Mouse (Mus musculus) hindbrain, embryonic 15.5 days (tissue): ENCODE data around the gene Gm11020. TPM values are rescaled to one million over a fixed set of nuclear protein-coding genes. Genes with fewer than 3 reads are reported as not detected.

Experiments
- ATAC-seq: fragments of 200-750 bp; cut with Nextera tagmentation; 2 replicates; pipeline ENCODE4 v1.8.0; 2017; ENCODE audit warnings: low read depth, moderate number of reproducible peaks, moderate TSS enrichment; ENCODE audit not compliant: low FRiP score
- H3K27ac ChIP-seq: fragments of 300-500 bp; sonication (generic); replicated peaks from 2 replicates; pipeline ENCODE4 v1.5.1; 2015; ENCODE audit warnings: mild to moderate bottlenecking, inconsistent platforms
- H3K27me3 ChIP-seq: fragments of 300-500 bp; sonication (generic); 2 replicates; pipeline ENCODE4 v1.6.1; 2015; ENCODE audit warnings: control low read depth, inconsistent platforms
- H3K36me3 ChIP-seq: fragments of 300-500 bp; sonication (generic); 2 replicates; pipeline ENCODE4 v1.6.1; 2015; ENCODE audit warnings: control low read depth, inconsistent platforms
- H3K4me1 ChIP-seq: fragments of 300-500 bp; sonication (generic); replicated peaks from 2 replicates; pipeline ENCODE4 v1.6.1; 2015; ENCODE audit warnings: control low read depth, inconsistent platforms
- H3K4me2 ChIP-seq: fragments of 300-500 bp; sonication (generic); 2 replicates; pipeline ENCODE4 v1.6.1; 2015; ENCODE audit warnings: moderate library complexity, mild to moderate bottlenecking, inconsistent platforms
- H3K4me3 ChIP-seq: fragments of 300-500 bp; sonication (generic); 2 replicates; pipeline ENCODE4 v1.5.1; 2015; ENCODE audit warnings: mild to moderate bottlenecking, inconsistent platforms
- H3K9ac ChIP-seq: fragments of 300-500 bp; sonication (generic); 2 replicates; pipeline ENCODE4 v1.6.1; 2015; ENCODE audit warnings: inconsistent platforms
- H3K9me3 ChIP-seq: fragments of 300-500 bp; sonication (generic); 2 replicates; pipeline ENCODE4 v1.6.1; 2016; ENCODE audit warnings: control low read depth, inconsistent platforms
- WGBS: fragments of 180-500 bp; shearing (Covaris S2); methylation state at CpG from one replicate; pipeline ENCODE4 v1.1.7; 2015; 5-methylcytosine and 5-hydroxymethylcytosine counted together
- polyA plus RNA-seq: library from polyadenylated mRNA; unstranded; fragments of >200 nt; fragmentation: Nextera tagmentation; extraction: Ambion mirVana; gene quantifications from 2 replicates; pipeline ENCODE4 v1.2.1, GENCODE M21; 2015

The Gm11020 gene
- polyA plus RNA-seq, 1 experiment from 2014 or later, result not detected

- no peak for ATAC-seq
- no peak overlapping the region for H3K4me2 ChIP-seq
- H3K9me3 ChIP-seq, result no peaks in the 10 kb centered on the region
- H3K9ac ChIP-seq, result no peak overlapping the region
- H3K27ac ChIP-seq, result no peak overlapping the region
- H3K27me3 ChIP-seq, result no peaks in the 10 kb centered on the region
- H3K4me3 ChIP-seq, result no peak overlapping the region
- 76% methylated on average over 5 of the region's 5 CpGs for WGBS
- H3K36me3 ChIP-seq, result no peaks in the 10 kb centered on the region
- H3K4me1 ChIP-seq, result no peaks in the 10 kb centered on the region
Measured at GRCm38 (mm10) chr8:104333786-104334185, 12.4 kb downstream of the Gm11020 start.

DNA sequence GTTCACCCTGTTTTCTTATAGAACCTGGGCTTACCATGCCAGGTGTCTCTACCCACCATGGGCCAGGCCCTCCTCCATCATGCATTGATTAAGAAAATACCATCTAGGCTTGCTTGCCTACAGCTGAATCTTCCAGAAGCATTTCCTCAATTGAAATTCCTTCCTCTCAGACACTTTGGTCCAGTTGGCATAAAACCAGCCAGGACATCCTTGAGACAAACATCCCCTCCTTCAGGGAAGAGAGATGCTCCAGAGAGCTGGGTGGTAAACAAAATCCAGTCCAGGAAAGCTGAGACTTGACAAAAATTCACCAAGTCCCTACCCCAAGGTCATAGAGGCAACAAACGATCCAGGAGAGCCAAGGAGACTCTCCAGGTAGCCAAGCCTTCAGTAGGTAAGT lies 12.8 kb downstream of the Gm11020 start:
- H3K36me3 ChIP-seq, result no peaks in the 10 kb centered on the region
- no peak overlapping the region for H3K4me3 ChIP-seq
- no peak overlapping the region for H3K27ac ChIP-seq
- no peak overlapping the region for H3K4me2 ChIP-seq
- no peak for ATAC-seq
- no peaks in the 10 kb centered on the region for H3K4me1 ChIP-seq
- H3K9me3 ChIP-seq, result no peaks in the 10 kb centered on the region
- H3K9ac ChIP-seq, result no peak overlapping the region
- H3K27me3 ChIP-seq, result no peaks in the 10 kb centered on the region
- 78% methylated on average over 1 of the region's 1 CpGs for WGBS

- ATAC-seq, result no peak
- no peaks in the 10 kb centered on the region for H3K36me3 ChIP-seq
- H3K4me2 ChIP-seq, result no peak overlapping the region
- peaks cover 18% of the 10 kb centered on the region for H3K4me1 ChIP-seq
- WGBS, result 91% methylated on average over 1 of the region's 1 CpGs
- no peaks in the 10 kb centered on the region for H3K27me3 ChIP-seq
- no peak overlapping the region for H3K9ac ChIP-seq
- no peaks in the 10 kb centered on the region for H3K9me3 ChIP-seq
- no peak overlapping the region for H3K4me3 ChIP-seq
- no peak overlapping the region for H3K27ac ChIP-seq
Measured at GRCm38 (mm10) chr8:104336806-104337205, 15.4 kb downstream of the Gm11020 start.

GRCm38 (mm10) chr8:104337890-104338289 lies 16.5 kb downstream of the Gm11020 start:
- Histone ChIP-seq H3K4me3 (no peak overlapping the region), H3K36me3 (no peaks in the 10 kb centered on the region), H3K27me3 (no peaks in the 10 kb centered on the region), H3K9ac (no peak overlapping the region), H3K9me3 (no peaks in the 10 kb centered on the region), H3K4me1 (peaks cover 18% of the 10 kb centered on the region), H3K27ac (no peak overlapping the region), H3K4me2 (no peak overlapping the region)
- 48% methylated on average over 3 of the region's 3 CpGs for WGBS
- no peak for ATAC-seq

DNA sequence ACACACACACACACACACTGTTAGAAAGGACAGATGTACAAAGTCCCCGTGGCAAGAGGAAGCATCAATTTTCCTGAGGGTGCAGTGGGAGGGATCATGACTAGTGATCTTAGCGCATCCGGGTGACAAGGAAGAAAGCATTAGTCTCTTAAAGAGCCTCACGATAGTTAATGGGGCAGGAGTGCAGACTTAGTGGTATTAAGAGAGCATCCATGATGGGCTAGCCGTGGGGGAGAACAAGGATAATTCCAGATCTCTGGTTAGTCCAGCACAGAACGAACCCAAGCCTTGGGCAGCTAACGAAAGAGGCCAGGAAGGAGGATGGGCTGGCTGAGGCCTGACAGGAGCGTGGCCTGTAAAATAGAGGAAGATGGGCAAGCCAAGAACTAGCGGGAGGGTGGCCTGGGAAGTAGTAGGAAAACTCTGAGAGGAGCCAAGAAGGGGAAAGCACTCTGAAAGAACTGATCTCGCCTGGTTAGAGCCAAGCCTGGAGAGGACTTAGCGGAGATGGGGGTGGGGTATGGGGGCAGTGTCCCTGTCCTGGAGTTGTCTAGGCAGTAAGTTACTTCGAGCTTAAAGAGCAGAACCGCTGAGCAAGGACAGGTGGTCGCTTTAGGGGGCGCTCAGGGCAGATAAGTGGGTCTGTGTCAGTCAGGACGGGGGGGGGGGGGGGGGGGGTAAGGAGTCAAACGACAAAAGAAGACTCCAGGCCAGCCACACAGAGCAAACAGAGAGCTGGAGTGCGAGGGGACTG lies 18.0 kb downstream of the Gm11020 start, which contains the start of gene Cmtm3:
Gene Cmtm3, plus strand, starts transcription at position 182 of the 754 bp plus-strand sequence.
- Histone ChIP-seq H3K36me3 (no peaks in the 10 kb centered on the region), H3K9ac (peak within 1 kb of the TSS; percentile 56), H3K9me3 (no peaks in the 10 kb centered on the region), H3K27me3 (no peaks in the 10 kb centered on the region), H3K27ac (peak within 1 kb of the TSS; percentile 12; the same call in 1 of the 2 replicates), H3K4me1 (peaks cover 18% of the 10 kb centered on the region), H3K4me3 (peak within 1 kb of the TSS; percentile 53), H3K4me2 (peak within 1 kb of the TSS; percentile 73)
- WGBS, result 18% methylated on average over 15 of the region's 18 CpGs
- ATAC-seq, result no peak

- Histone ChIP-seq H3K9ac (peak overlapping the region; percentile 56), H3K36me3 (no peaks in the 10 kb centered on the region), H3K4me2 (peak overlapping the region; percentile 73), H3K27ac (0 out of 2 replicates have a peak overlapping the region, but pooled peaks have one; percentile 12), H3K4me1 (peaks cover 18% of the 10 kb centered on the region), H3K9me3 (no peaks in the 10 kb centered on the region), H3K4me3 (peak overlapping the region; percentile 53), H3K27me3 (no peaks in the 10 kb centered on the region)
- ATAC-seq, result no peak; the same call in 1 of the 2 replicates
- 0% methylated on average over 6 of the region's 6 CpGs for WGBS
Measured at GRCm38 (mm10) chr8:104339983-104340232, 18.5 kb downstream of the Gm11020 start.

GRCm38 (mm10) chr8:104340233-104341105 lies 19.1 kb downstream of the Gm11020 start:
- Histone ChIP-seq H3K4me3 (peak overlapping the region; percentile 53), H3K4me1 (peaks cover 18% of the 10 kb centered on the region), H3K4me2 (peak overlapping the region; percentile 73), H3K36me3 (no peaks in the 10 kb centered on the region), H3K9me3 (no peaks in the 10 kb centered on the region), H3K27me3 (no peaks in the 10 kb centered on the region), H3K27ac (peak overlapping the region; percentile 49), H3K9ac (peak overlapping the region; percentile 56)
- ATAC-seq, result peak; percentile 81
- WGBS, result under 1% methylated on average over 49 of the region's 54 CpGs

GRCm38 (mm10) chr8:104341106-104341561 lies 19.8 kb downstream of the Gm11020 start:
- Histone ChIP-seq H3K9me3 (no peaks in the 10 kb centered on the region), H3K36me3 (no peaks in the 10 kb centered on the region), H3K4me1 (peaks cover 18% of the 10 kb centered on the region), H3K27ac (peak overlapping the region; percentile 49), H3K27me3 (no peaks in the 10 kb centered on the region), H3K4me2 (peak overlapping the region; percentile 73), H3K4me3 (peak overlapping the region; percentile 53), H3K9ac (peak overlapping the region; percentile 56)
- under 1% methylated on average over 24 of the region's 24 CpGs for WGBS
- ATAC-seq, result peak; percentile 60

- H3K4me1 ChIP-seq, result peaks cover 18% of the 10 kb centered on the region
- WGBS, result 46% methylated on average over 6 of the region's 6 CpGs
- no peaks in the 10 kb centered on the region for H3K9me3 ChIP-seq
- H3K27ac ChIP-seq, result no peak overlapping the region
- no peaks in the 10 kb centered on the region for H3K36me3 ChIP-seq
- peak overlapping the region; percentile 73 for H3K4me2 ChIP-seq
- no peak overlapping the region for H3K9ac ChIP-seq
- ATAC-seq, result no peak
- H3K27me3 ChIP-seq, result no peaks in the 10 kb centered on the region
- H3K4me3 ChIP-seq, result peak overlapping the region; percentile 53
Measured at GRCm38 (mm10) chr8:104341678-104342077, 20.3 kb downstream of the Gm11020 start.

- no peaks in the 10 kb centered on the region for H3K9me3 ChIP-seq
- H3K36me3 ChIP-seq, result no peaks in the 10 kb centered on the region
- 81% methylated on average over 5 of the region's 5 CpGs for WGBS
- peaks cover 18% of the 10 kb centered on the region for H3K4me1 ChIP-seq
- no peak overlapping the region for H3K9ac ChIP-seq
- H3K27ac ChIP-seq, result no peak overlapping the region
- no peak overlapping the region for H3K4me3 ChIP-seq
- ATAC-seq, result no peak
- H3K27me3 ChIP-seq, result no peaks in the 10 kb centered on the region
- H3K4me2 ChIP-seq, result no peak overlapping the region
Measured at GRCm38 (mm10) chr8:104342426-104342825, 21.1 kb downstream of the Gm11020 start.

DNA sequence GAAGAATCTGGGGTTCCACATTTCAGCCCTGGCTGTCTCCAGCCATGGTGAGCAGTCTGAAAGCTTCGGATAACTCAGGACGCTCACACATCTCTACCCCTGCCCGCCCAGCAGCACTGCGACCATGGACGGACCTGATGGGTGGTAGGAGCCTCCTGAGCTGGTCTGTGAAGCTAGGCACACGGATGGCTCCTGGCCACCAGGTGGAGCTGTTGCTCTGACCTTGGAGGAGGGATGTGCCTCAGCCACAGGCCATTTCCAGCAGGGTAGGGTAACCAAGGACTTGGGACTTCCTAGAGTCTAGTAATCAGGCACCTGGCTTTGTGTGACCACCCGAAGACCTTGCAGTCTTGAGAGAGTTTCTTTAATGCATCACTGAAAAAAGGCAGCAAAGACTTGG lies 22.6 kb downstream of the Gm11020 start:
- peak; percentile 67; the same call in 1 of the 2 replicates for ATAC-seq
- H3K27ac ChIP-seq, result no peak overlapping the region
- no peaks in the 10 kb centered on the region for H3K36me3 ChIP-seq
- peaks cover 18% of the 10 kb centered on the region for H3K4me1 ChIP-seq
- H3K9me3 ChIP-seq, result no peaks in the 10 kb centered on the region
- no peak overlapping the region for H3K4me3 ChIP-seq
- H3K27me3 ChIP-seq, result no peaks in the 10 kb centered on the region
- H3K4me2 ChIP-seq, result no peak overlapping the region
- WGBS, result 12% methylated on average over 7 of the region's 7 CpGs
- H3K9ac ChIP-seq, result no peak overlapping the region

DNA sequence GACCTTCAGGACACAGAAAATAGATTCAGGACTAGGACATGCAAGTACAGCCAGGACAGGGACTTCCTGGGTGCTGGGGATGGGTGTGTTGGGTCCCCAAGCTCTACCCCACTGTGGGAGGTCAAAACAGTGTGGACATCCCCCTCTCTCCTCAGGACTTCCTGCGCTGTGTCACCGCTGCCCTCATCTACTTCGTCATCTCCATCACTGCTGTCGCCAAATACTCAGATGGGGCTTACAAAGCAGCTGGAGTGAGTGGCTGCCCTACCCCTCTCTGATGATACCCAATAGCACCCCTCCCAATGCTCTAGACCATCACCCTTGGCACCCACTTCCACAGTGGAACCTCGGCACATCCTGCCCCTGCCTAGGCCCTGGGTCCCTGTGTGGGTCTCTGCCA lies 23.3 kb downstream of the Gm11020 start:
- Histone ChIP-seq H3K9ac (no peak overlapping the region), H3K4me3 (no peak overlapping the region), H3K27ac (no peak overlapping the region), H3K4me2 (no peak overlapping the region), H3K9me3 (no peaks in the 10 kb centered on the region), H3K4me1 (peaks cover 15% of the 10 kb centered on the region), H3K36me3 (no peaks in the 10 kb centered on the region), H3K27me3 (no peaks in the 10 kb centered on the region)
- 92% methylated on average over 5 of the region's 5 CpGs for WGBS
- no peak for ATAC-seq
